Mouse (Mus musculus) testis, adult 2 months (tissue): Measurements from ENCODE around the gene Gas6.

Experiments
- CTCF ChIP-seq: fragments of 200-500 bp; IDR thresholded peaks from 2 replicates; pipeline ENCODE4 v1.5.1; 2012; ENCODE audit warnings: low read depth, mild to moderate bottlenecking, inconsistent platforms, low read length, moderate library complexity; ENCODE audit not compliant: control insufficient read depth, insufficient read depth, insufficient replicate concordance
- POLR2A ChIP-seq: fragments of 200-500 bp; IDR thresholded peaks from 2 replicates; pipeline ENCODE4 v1.6.1; 2012; ENCODE audit warnings: low read depth, mild to moderate bottlenecking, inconsistent platforms, low read length, moderate library complexity; ENCODE audit not compliant: control insufficient read depth

DNA sequence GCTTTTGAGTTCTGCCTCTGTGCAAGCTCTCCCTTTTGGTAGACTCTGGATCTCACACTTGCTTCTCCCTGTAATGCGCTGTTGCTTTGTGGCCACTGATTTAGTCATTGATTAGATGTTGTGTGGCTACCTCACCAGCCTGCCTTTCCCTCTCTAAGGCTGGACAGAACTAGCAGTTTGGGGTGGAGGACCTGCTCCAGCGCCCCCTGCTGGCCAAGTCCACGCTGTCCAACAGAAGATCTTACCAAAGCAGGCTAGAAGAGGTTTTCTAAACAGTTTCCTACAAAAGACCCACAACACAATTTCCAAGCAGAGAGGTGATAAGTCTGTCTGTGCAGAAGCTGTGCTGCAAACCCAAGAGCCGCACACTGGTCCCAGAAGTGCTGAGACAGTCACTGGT lies 32.4 kb downstream of the Gas6 start:
- TF ChIP-seq CTCF: peak; percentile 82; the same call in 1 of the 2 replicates
- no peak for TF ChIP-seq POLR2A
